Mouse (Mus musculus): ENCODE results near the gene Thy1.

Thy1 gene

DNA sequence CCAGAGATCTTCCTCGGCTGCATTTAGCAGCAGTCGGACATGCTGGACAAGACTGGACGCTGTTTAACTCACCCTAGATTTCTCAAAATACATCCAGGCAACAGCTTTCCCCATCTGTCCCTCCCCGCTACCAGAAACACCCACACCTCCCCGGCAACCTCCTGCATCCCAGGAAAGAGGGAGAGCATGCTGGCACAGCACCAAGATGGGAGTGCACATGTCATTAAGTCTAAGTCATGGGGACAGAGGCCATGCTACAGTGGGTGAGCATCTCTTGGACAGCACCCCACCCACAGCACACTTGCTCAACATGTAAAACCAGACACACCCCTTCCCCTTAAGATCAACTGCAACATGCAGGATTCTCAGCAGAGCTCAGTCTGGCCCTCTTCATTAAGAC, 37.8 kb downstream of the Thy1 start:
- DNase-seq (ENCODE audit: extremely low read depth, low read depth, low spot score): no peak

DNA sequence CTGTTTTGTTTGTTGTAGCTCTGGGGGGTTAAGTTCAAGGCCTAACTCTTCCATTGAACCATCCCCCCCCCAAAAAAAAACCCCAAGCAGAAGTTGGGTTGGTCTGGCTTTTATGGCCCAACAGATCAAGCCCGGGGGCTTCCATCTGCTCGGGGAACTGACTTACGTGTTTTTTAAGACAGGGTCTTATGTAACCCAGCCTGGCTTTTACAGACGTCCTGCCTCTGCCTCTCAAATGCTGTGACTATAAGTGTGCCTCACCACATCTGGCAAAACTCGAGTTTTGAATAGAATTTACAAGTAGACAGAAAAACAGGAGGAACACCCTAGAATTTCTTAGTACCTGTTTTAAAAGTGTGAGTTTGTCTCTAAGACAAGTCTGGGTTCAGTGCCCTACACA, 38.4 kb downstream of the Thy1 start:
- no peak for DNase-seq (ENCODE audit: extremely low read depth, low read depth, low spot score)

DNA sequence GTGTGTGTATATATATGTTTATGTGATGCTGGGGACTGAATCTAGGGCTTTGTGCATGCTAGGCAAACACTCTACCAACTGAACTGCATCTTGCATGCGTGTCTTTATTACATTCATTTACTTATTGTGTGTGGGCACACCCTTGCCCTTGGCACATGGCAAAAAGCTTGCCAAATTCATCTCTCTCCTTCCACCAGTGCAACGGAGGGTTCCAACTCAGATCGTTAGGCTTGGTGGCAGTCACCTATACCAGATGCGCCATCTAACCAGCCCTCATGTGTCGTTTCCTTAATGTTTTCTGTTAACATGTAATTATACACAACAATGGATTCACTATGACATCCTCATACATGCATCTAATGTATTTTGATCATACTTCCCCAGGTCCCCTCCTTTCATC, 39.1 kb downstream of the Thy1 start:
- no peak for DNase-seq (ENCODE audit: extremely low read depth, low read depth, low spot score)

- DNase-seq (ENCODE audit: extremely low read depth, low read depth, low spot score): no peak
These were observed 40.4 kb downstream of the Thy1 start for GRCm38 (mm10) chr9:44083392-44084121.

GRCm38 (mm10) chr9:44084236-44084635, 41.1 kb downstream of the Thy1 start:
- no peak for DNase-seq (ENCODE audit: extremely low read depth, low read depth, low spot score)

GRCm38 (mm10) chr9:44084659-44085229, 41.6 kb downstream of the Thy1 start:
- no peak for DNase-seq (ENCODE audit: extremely low read depth, low read depth, low spot score)

GRCm38 (mm10) chr9:44085276-44085675, 42.1 kb downstream of the Thy1 start:
- DNase-seq (ENCODE audit: extremely low read depth, low read depth, low spot score): no peak

DNA sequence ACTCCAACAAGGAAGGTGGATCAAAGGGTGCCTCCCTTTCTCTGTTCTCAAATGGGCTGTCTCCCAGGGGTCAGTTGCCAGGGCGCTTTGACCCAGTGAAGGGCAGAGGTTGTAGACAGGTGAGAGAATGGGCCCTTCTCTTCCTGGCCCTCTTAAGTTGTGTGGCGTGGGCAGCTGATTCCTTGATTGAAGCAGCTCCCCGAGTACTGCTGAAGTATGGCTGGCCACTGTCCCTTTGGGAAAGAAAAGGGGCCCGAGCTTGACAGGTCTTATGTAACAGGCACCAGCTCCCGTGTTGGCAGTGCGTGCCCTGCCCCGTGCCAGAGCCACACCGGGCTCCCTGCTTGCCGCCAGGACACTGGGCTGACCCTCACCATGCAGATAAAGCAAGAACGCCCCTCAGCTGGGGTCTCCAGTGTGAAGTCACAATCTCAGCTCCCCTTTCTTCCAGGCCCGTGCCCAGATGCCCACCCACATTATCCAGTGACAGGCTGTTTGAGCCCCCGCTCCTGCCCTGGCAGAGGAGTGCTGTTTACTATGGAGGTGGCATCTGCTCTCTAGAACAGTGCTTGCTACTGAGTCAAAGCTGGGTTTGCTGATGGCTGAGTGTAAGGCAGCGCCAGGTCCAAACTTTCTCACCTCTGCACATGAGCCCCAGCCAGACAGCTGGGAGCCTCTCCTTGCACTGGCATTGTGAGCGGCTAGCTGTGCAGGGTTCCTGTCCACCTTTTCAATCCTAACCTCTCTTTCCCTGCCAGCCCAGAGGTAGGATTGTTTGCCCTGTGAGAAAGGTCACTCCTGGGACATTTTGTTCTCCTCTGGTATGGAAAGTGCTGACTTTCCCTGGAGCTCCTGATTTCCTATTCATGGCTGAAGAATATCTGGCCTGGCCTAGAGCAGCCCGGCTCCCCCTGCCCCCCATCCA, 42.8 kb downstream of the Thy1 start:
- DNase-seq (ENCODE audit: extremely low read depth, low read depth, low spot score): no peak

DNA sequence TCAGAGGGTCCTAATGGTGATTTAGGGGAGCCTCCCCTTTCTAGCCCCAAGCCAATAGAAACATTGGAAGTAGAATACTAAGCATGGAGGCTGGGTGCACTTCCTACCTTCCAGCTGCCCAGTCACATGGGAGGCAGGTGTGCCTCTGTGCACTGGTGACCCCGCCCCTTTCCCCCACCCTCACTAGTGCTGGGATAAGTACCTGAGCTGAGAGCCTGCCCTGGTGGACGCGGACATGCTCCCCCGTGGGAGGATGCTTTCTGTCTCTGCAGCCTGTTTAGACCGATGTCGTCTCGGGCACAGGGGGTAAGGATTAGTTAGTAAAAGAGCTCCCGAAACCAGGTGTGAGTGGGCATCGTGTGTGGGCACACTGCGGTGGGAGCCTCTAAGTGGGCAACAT, 43.8 kb downstream of the Thy1 start:
- no peak for DNase-seq (ENCODE audit: extremely low read depth, low read depth, low spot score)

- peak; percentile 95 for DNase-seq (ENCODE audit: extremely low read depth, low read depth, low spot score)
These were observed 44.7 kb downstream of the Thy1 start for GRCm38 (mm10) chr9:44087761-44088455.

- no peak for DNase-seq (ENCODE audit: extremely low read depth, low read depth, low spot score)
These were observed 45.9 kb downstream of the Thy1 start for GRCm38 (mm10) chr9:44088877-44089608.

- DNase-seq (ENCODE audit: extremely low read depth, low read depth, low spot score): no peak
These were observed 50.7 kb downstream of the Thy1 start for GRCm38 (mm10) chr9:44093612-44094503.

DNA sequence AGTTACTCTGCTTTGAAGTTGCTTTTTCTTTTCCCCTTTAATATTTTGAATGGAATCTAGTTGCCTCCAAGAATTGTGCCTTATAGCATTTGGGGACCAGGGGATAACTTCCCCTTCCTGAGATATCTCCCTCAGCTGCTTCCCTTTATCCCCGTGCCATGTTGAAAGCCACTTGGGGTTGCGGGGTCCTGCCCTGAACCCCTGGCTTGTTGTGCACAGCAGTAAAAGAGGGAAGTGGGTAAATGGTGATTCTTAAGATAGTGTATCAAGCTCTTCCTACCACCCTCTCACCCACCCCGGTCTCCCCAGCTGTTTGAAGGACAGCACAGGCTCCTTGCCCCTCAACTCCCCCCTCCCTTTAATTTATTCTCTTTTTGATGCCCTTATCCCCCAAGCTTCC, 51.6 kb downstream of the Thy1 start:
- DNase-seq (ENCODE audit: extremely low read depth, low read depth, low spot score): no peak

DNA sequence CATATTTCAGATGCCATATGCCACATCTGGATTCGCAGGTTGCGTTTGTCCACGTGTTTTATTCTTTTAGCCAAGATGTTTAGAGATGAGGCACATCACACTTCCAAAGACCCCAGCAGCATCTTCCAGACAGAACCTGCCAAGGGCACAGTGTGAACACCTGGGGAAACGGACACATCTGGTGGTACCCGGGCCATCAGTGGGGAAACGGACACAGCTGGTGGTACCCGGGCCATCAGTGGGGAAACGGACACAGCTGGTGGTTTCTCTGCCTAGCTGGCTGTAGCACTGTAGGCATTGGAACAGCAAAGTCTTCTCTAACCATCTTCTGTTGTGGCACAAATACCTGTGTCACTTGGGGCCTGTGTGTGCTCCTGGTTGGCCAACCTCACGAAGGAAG, 52.6 kb downstream of the Thy1 start:
- DNase-seq (ENCODE audit: extremely low read depth, low read depth, low spot score): no peak

- no peak for DNase-seq (ENCODE audit: extremely low read depth, low read depth, low spot score)
These were observed 53.4 kb downstream of the Thy1 start for GRCm38 (mm10) chr9:44096536-44096935.

Measured in fat pad, adult 2 months (tissue).